Mouse (Mus musculus) midbrain, postnatal 0 days (tissue): ENCODE measurements at regions not wholly inside any gene's neighbourhood (a gene's known extent, or its start where the extent isn't known, plus 50 kb on each side); places are given as distances from the start of the nearest gene placed in this dataset.

Source experiments
- ATAC-seq: fragments of 200-750 bp; cut with Nextera tagmentation; 2 replicates; pipeline ENCODE4 v1.8.0; 2017; ENCODE audit warnings: moderate number of reproducible peaks, mild to moderate bottlenecking, moderate TSS enrichment, moderate library complexity; ENCODE audit not compliant: low FRiP score
- DNase-seq: peaks from one replicate; pipeline ENCODE4 v3.0.0-alpha.2; 2015; ENCODE audit warnings: low spot score
- H3K27ac ChIP-seq: fragments of 300-500 bp; sonication (generic); 2 replicates; pipeline ENCODE4 v1.5.1; 2014; ENCODE audit warnings: low read depth, mild to moderate bottlenecking, low read length, mixed read lengths
- H3K27me3 ChIP-seq: fragments of 300-500 bp; sonication (generic); 2 replicates; pipeline ENCODE4 v1.6.1; 2014; ENCODE audit warnings: low read length, control low read depth, mixed read lengths; ENCODE audit not compliant: insufficient read depth
- H3K36me3 ChIP-seq: fragments of 300-500 bp; sonication (generic); 2 replicates; pipeline ENCODE4 v1.6.1; 2014; ENCODE audit warnings: low read length, control low read depth, mixed read lengths; ENCODE audit not compliant: insufficient read depth
- H3K4me1 ChIP-seq: fragments of 300-500 bp; sonication (generic); 2 replicates; pipeline ENCODE4 v1.6.1; 2014; ENCODE audit warnings: mild to moderate bottlenecking, control low read depth, antibody characterized with exemption, low read length, mixed read lengths; ENCODE audit not compliant: insufficient read depth
- H3K4me2 ChIP-seq: fragments of 300-500 bp; sonication (generic); 2 replicates; pipeline ENCODE4 v1.6.1; 2014; ENCODE audit warnings: low read depth, mild to moderate bottlenecking, low read length, mixed read lengths; ENCODE audit not compliant: poor library complexity, severe bottlenecking
- H3K4me3 ChIP-seq: fragments of 300-500 bp; sonication (generic); 2 replicates; pipeline ENCODE4 v1.5.1; 2014; ENCODE audit warnings: low read depth, mild to moderate bottlenecking, low read length, moderate library complexity
- H3K9ac ChIP-seq: fragments of 300-500 bp; sonication (generic); replicated peaks from 2 replicates; pipeline ENCODE4 v1.6.1; 2014; ENCODE audit warnings: mild to moderate bottlenecking, low read length, moderate library complexity, mixed read lengths; ENCODE audit not compliant: poor library complexity, severe bottlenecking
- H3K9me3 ChIP-seq: fragments of 300-500 bp; sonication (generic); 2 replicates; pipeline ENCODE4 v1.6.1; 2016; ENCODE audit warnings: low read length, control low read depth
- CTCF ChIP-seq: IDR thresholded peaks from 2 replicates; pipeline ENCODE4 v1.5.1; 2016; ENCODE audit warnings: antibody characterized with exemption, mild to moderate bottlenecking
- WGBS: fragments of 180-500 bp; shearing (Covaris S2); extraction: QIAGEN DNeasy Blood & Tissue Kit; methylation state at CpG from one replicate; pipeline ENCODE4 v1.1.7; 2014; 5-methylcytosine and 5-hydroxymethylcytosine counted together

- no peaks in the 10 kb centered on the region for H3K27me3 ChIP-seq
- H3K4me3 ChIP-seq: no peak overlapping the region
- no peak overlapping the region for H3K27ac ChIP-seq
- 84% methylated on average over 2 of the region's 2 CpGs for WGBS
- H3K9ac ChIP-seq: no peak overlapping the region
- ATAC-seq (no peak), DNase-seq (no peak)
- no peaks in the 10 kb centered on the region for H3K9me3 ChIP-seq
- no peak overlapping the region for H3K4me2 ChIP-seq
- H3K4me1 ChIP-seq: no peaks in the 10 kb centered on the region; the same call in 1 of the 2 replicates
- TF ChIP-seq CTCF: no peak
- H3K36me3 ChIP-seq: no peaks in the 10 kb centered on the region
Observed at GRCm38 (mm10) chr9:61805971-61806370, 108.4 kb downstream of the Rplp1 start.

- Histone ChIP-seq H3K27me3 (no peaks in the 10 kb centered on the region), H3K9me3 (no peaks in the 10 kb centered on the region), H3K9ac (no peak overlapping the region), H3K36me3 (no peaks in the 10 kb centered on the region), H3K4me1 (no peaks in the 10 kb centered on the region; the same call in 1 of the 2 replicates), H3K4me3 (no peak overlapping the region), H3K27ac (no peak overlapping the region), H3K4me2 (no peak overlapping the region)
- no peak for TF ChIP-seq CTCF
- DNase-seq (no peak), ATAC-seq (no peak)
- 49% methylated on average over 3 of the region's 3 CpGs for WGBS
Observed at GRCm38 (mm10) chr9:61803555-61803954, 110.8 kb downstream of the Rplp1 start.

GRCm38 (mm10) chr9:61802694-61803093 lies 111.6 kb downstream of the Rplp1 start:
- H3K4me3 ChIP-seq: no peak overlapping the region
- no peaks in the 10 kb centered on the region for H3K36me3 ChIP-seq
- H3K4me1 ChIP-seq: no peaks in the 10 kb centered on the region; the same call in 1 of the 2 replicates
- no peak overlapping the region for H3K9ac ChIP-seq
- 78% methylated on average over 5 of the region's 5 CpGs for WGBS
- H3K27me3 ChIP-seq: no peaks in the 10 kb centered on the region
- DNase-seq: no peak
- no peak overlapping the region for H3K27ac ChIP-seq
- no peaks in the 10 kb centered on the region for H3K9me3 ChIP-seq
- H3K4me2 ChIP-seq: no peak overlapping the region
- TF ChIP-seq CTCF: no peak
- no peak for ATAC-seq

- ATAC-seq (no peak), DNase-seq (no peak)
- Histone ChIP-seq H3K27ac (no peak overlapping the region), H3K9ac (no peak overlapping the region), H3K9me3 (no peaks in the 10 kb centered on the region), H3K36me3 (no peaks in the 10 kb centered on the region), H3K4me3 (no peak overlapping the region), H3K27me3 (no peaks in the 10 kb centered on the region), H3K4me2 (no peak overlapping the region), H3K4me1 (no peaks in the 10 kb centered on the region; the same call in 1 of the 2 replicates)
- WGBS: 72% methylated on average over 1 of the region's 1 CpGs
- TF ChIP-seq CTCF: no peak
Observed at GRCm38 (mm10) chr9:61799535-61799934, 114.8 kb downstream of the Rplp1 start.

GRCm38 (mm10) chr9:61795910-61796309 lies 118.4 kb downstream of the Rplp1 start:
- no peak overlapping the region for H3K27ac ChIP-seq
- no peak for TF ChIP-seq CTCF
- no peaks in the 10 kb centered on the region for H3K4me1 ChIP-seq
- no peaks in the 10 kb centered on the region for H3K27me3 ChIP-seq
- no peak overlapping the region for H3K4me3 ChIP-seq
- no peaks in the 10 kb centered on the region for H3K36me3 ChIP-seq
- H3K9me3 ChIP-seq: no peaks in the 10 kb centered on the region
- ATAC-seq (no peak), DNase-seq (no peak)
- H3K4me2 ChIP-seq: no peak overlapping the region
- no peak overlapping the region for H3K9ac ChIP-seq
- 59% methylated on average over 5 of the region's 5 CpGs for WGBS

- H3K9ac ChIP-seq: no peak overlapping the region
- TF ChIP-seq CTCF: no peak
- no peak overlapping the region for H3K4me2 ChIP-seq
- DNase-seq: peak; percentile 72
- no peaks in the 10 kb centered on the region for H3K4me1 ChIP-seq
- ATAC-seq: no peak
- H3K9me3 ChIP-seq: no peaks in the 10 kb centered on the region
- H3K27me3 ChIP-seq: no peaks in the 10 kb centered on the region
- no peak overlapping the region for H3K27ac ChIP-seq
- H3K36me3 ChIP-seq: no peaks in the 10 kb centered on the region
- no peak overlapping the region for H3K4me3 ChIP-seq
- WGBS: 58% methylated on average over 11 of the region's 11 CpGs
Observed at GRCm38 (mm10) chr9:61791435-61792064, 122.8 kb downstream of the Rplp1 start.
